Mouse (Mus musculus): ENCODE measurements around the gene Mical1. TPM values are rescaled to one million over a fixed set of nuclear protein-coding genes. Genes with fewer than 3 reads are reported as not detected.

The Mical1 gene
- polyA plus RNA-seq, 1 experiment, result 1.6 TPM

DNA sequence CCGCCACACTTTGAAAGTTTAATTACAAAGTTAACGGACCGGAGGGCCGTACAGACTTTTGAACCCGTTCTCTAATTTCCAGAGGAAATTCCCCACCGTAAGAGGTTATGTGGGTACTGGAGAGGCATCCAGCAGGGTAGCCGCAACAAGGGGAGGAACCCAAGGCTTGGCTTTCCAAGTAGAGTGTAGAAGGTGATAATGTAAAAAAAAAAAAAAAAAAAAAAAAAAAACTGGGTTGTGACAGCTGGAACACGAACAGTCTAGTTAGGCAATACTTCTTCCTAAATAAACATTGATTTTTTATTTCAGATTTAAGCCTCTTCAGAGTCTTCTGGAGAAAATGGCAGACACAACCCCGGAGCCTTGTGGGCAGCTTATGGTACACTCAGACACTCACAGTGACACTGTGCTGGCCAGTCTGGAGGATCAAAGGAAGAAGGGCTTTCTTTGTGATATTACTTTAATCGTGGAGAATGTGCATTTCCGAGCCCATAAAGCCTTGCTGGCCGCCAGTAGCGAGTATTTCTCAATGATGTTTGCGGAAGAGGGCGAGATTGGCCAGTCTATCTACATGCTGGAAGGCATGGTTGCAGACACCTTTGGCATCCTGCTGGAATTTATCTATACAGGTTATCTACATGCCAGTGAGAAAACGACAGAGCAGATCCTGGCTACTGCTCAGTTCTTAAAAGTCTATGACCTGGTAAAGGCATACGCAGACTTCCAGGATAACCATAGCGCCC, 25.2 kb upstream of the Mical1 start:
- H3K4me3 ChIP-seq (ENCODE audit: control insufficient read depth, low read depth, low read length), result peak overlapping the region; percentile 94
- H3K36me3 ChIP-seq (ENCODE audit: control insufficient read depth, insufficient read depth, low read length), result no peaks in the 10 kb centered on the region
- TF ChIP-seq POLR2A (IDR thresholded peaks at IDR 0.05; ENCODE audit: control insufficient read depth, low read depth, low read length) (no peak), CTCF (IDR thresholded peaks at IDR 0.05; ENCODE audit: control insufficient read depth, insufficient read depth, insufficient replicate concordance, low read depth, low read length) (no peak)
- H3K27ac ChIP-seq (ENCODE audit: control insufficient read depth, insufficient read depth, low read depth, low read length), result peak overlapping the region; percentile 80
- H3K27me3 ChIP-seq (ENCODE audit: control insufficient read depth, insufficient read depth, low read length), result no peaks in the 10 kb centered on the region
- H3K4me1 ChIP-seq (ENCODE audit: control insufficient read depth, insufficient read depth, low read length), result no peaks in the 10 kb centered on the region

GRCm38 (mm10) chr10:41451656-41452055, 24.5 kb upstream of the Mical1 start:
- no peak overlapping the region for H3K4me3 ChIP-seq (ENCODE audit: control insufficient read depth, low read depth, low read length)

GRCm38 (mm10) chr10:41452791-41453190, 23.3 kb upstream of the Mical1 start:
- H3K27me3 ChIP-seq (ENCODE audit: control insufficient read depth, insufficient read depth, low read length), result no peaks in the 10 kb centered on the region
- H3K36me3 ChIP-seq (ENCODE audit: control insufficient read depth, insufficient read depth, low read length), result peaks cover 2% of the 10 kb centered on the region
- no peak overlapping the region for H3K4me3 ChIP-seq (ENCODE audit: control insufficient read depth, low read depth, low read length)
- TF ChIP-seq CTCF (IDR thresholded peaks at IDR 0.05; ENCODE audit: control insufficient read depth, insufficient read depth, insufficient replicate concordance, low read depth, low read length), result no peak
- TF ChIP-seq POLR2A (IDR thresholded peaks at IDR 0.05; ENCODE audit: control insufficient read depth, low read depth, low read length), result no peak
- H3K4me1 ChIP-seq (ENCODE audit: control insufficient read depth, insufficient read depth, low read length), result no peaks in the 10 kb centered on the region
- no peak overlapping the region for H3K27ac ChIP-seq (ENCODE audit: control insufficient read depth, insufficient read depth, low read depth, low read length)

More at GRCm38 (mm10) chr10:41451656-41452055, 24.5 kb upstream of the Mical1 start:
- H3K27me3 ChIP-seq (ENCODE audit: control insufficient read depth, insufficient read depth, low read length), result no peaks in the 10 kb centered on the region
- no peaks in the 10 kb centered on the region for H3K4me1 ChIP-seq (ENCODE audit: control insufficient read depth, insufficient read depth, low read length)
- peaks cover 2% of the 10 kb centered on the region for H3K36me3 ChIP-seq (ENCODE audit: control insufficient read depth, insufficient read depth, low read length)
- H3K27ac ChIP-seq (ENCODE audit: control insufficient read depth, insufficient read depth, low read depth, low read length), result no peak overlapping the region
- TF ChIP-seq CTCF (IDR thresholded peaks at IDR 0.05; ENCODE audit: control insufficient read depth, insufficient read depth, insufficient replicate concordance, low read depth, low read length), result no peak
- TF ChIP-seq POLR2A (IDR thresholded peaks at IDR 0.05; ENCODE audit: control insufficient read depth, low read depth, low read length), result no peak

- Histone ChIP-seq H3K36me3 (ENCODE audit: control insufficient read depth, insufficient read depth, low read length) (peaks cover 2% of the 10 kb centered on the region), H3K4me1 (ENCODE audit: control insufficient read depth, insufficient read depth, low read length) (no peaks in the 10 kb centered on the region), H3K4me3 (ENCODE audit: control insufficient read depth, low read depth, low read length) (no peak overlapping the region), H3K27ac (ENCODE audit: control insufficient read depth, insufficient read depth, low read depth, low read length) (no peak overlapping the region), H3K27me3 (ENCODE audit: control insufficient read depth, insufficient read depth, low read length) (no peaks in the 10 kb centered on the region)
- no peak for TF ChIP-seq POLR2A (IDR thresholded peaks at IDR 0.05; ENCODE audit: control insufficient read depth, low read depth, low read length)
- no peak for TF ChIP-seq CTCF (IDR thresholded peaks at IDR 0.05; ENCODE audit: control insufficient read depth, insufficient read depth, insufficient replicate concordance, low read depth, low read length)
Measured at GRCm38 (mm10) chr10:41459990-41460389, 16.1 kb upstream of the Mical1 start.

DNA sequence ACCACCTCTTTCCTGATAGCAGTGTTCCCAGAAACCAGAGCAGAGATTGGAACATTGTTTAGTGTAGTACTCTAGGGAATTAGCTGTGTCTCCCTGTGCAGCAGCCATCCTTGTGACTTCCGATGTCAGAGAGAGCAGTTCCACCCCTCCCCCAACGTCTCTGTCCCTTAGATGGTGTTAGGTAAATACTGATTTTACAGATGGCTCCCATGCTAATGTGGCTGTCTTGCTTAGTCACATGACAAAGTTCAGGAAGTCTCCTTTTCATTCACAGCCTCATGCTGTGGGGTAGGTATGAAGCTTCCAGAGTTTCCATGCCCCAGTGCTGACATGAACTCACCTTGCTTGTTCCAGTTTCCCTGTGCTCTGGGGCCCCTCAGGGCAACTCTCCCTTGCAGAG, 15.6 kb upstream of the Mical1 start:
- Histone ChIP-seq H3K27me3 (ENCODE audit: control insufficient read depth, insufficient read depth, low read length) (no peaks in the 10 kb centered on the region), H3K4me3 (ENCODE audit: control insufficient read depth, low read depth, low read length) (no peak overlapping the region), H3K27ac (ENCODE audit: control insufficient read depth, insufficient read depth, low read depth, low read length) (no peak overlapping the region), H3K36me3 (ENCODE audit: control insufficient read depth, insufficient read depth, low read length) (peaks cover 2% of the 10 kb centered on the region), H3K4me1 (ENCODE audit: control insufficient read depth, insufficient read depth, low read length) (no peaks in the 10 kb centered on the region)
- TF ChIP-seq POLR2A (IDR thresholded peaks at IDR 0.05; ENCODE audit: control insufficient read depth, low read depth, low read length) (no peak), CTCF (IDR thresholded peaks at IDR 0.05; ENCODE audit: control insufficient read depth, insufficient read depth, insufficient replicate concordance, low read depth, low read length) (no peak)

DNA sequence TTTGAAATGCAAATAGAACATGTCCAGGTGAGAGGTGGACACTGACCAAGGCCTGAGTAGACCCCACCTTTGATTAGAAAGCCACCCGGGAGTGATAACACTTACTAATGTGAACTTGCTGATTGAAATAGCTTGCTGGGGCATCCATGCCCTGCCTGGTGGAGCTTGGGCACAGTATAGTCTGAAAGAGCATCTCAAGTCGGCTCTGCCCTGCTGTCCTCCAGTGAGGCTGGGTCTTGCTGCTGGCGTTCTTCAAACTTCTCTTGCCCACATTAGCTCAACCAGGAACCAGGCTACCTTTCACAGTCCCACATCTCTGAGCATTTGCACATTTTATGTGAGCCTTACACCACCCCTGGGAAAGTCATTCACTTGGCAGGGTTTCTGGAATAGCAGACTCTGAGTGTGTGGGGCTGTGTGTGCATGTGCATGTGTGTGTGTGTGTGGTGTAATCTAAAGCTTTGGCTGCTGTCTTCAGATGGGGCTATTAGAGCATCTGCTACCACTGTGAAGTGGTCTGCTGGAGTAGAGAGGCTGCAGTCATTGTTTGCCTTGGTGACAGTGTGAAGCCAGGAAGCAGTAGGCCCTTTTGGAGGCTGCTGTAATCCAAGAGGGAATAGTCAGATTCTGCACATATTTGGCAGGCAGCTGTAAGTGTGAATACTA, 14.9 kb upstream of the Mical1 start:
- H3K36me3 ChIP-seq (ENCODE audit: control insufficient read depth, insufficient read depth, low read length), result peaks cover 2% of the 10 kb centered on the region
- no peak overlapping the region for H3K4me3 ChIP-seq (ENCODE audit: control insufficient read depth, low read depth, low read length)
- TF ChIP-seq CTCF (IDR thresholded peaks at IDR 0.05; ENCODE audit: control insufficient read depth, insufficient read depth, insufficient replicate concordance, low read depth, low read length) (no peak), POLR2A (IDR thresholded peaks at IDR 0.05; ENCODE audit: control insufficient read depth, low read depth, low read length) (no peak)
- no peaks in the 10 kb centered on the region for H3K27me3 ChIP-seq (ENCODE audit: control insufficient read depth, insufficient read depth, low read length)
- H3K4me1 ChIP-seq (ENCODE audit: control insufficient read depth, insufficient read depth, low read length), result no peaks in the 10 kb centered on the region
- H3K27ac ChIP-seq (ENCODE audit: control insufficient read depth, insufficient read depth, low read depth, low read length), result no peak overlapping the region

GRCm38 (mm10) chr10:41464401-41464955, 11.6 kb upstream of the Mical1 start:
- TF ChIP-seq POLR2A (IDR thresholded peaks at IDR 0.05; ENCODE audit: control insufficient read depth, low read depth, low read length) (no peak), CTCF (IDR thresholded peaks at IDR 0.05; ENCODE audit: control insufficient read depth, insufficient read depth, insufficient replicate concordance, low read depth, low read length) (no peak)
- H3K27me3 ChIP-seq (ENCODE audit: control insufficient read depth, insufficient read depth, low read length), result no peaks in the 10 kb centered on the region
- no peak overlapping the region for H3K27ac ChIP-seq (ENCODE audit: control insufficient read depth, insufficient read depth, low read depth, low read length)
- H3K4me3 ChIP-seq (ENCODE audit: control insufficient read depth, low read depth, low read length), result no peak overlapping the region
- no peaks in the 10 kb centered on the region; the same call in 1 of the 2 replicates for H3K36me3 ChIP-seq (ENCODE audit: control insufficient read depth, insufficient read depth, low read length)
- H3K4me1 ChIP-seq (ENCODE audit: control insufficient read depth, insufficient read depth, low read length), result no peaks in the 10 kb centered on the region

Data from testis, adult 2 months (tissue).